ENCODE assay signal across 8 mouse cellular contexts in genomic region chr14:20070629-20071028, GRCm38 (mm10).
DNase-seq lines count a peak whose midpoint lies in the region; ATAC-seq lines count a peak whose summit lies in the region.
"Had no signal": no experiment of that assay in that cellular context is flagged by ENCODE, and none has a peak within 500 bp of the region (broad histone marks: within the 10 kb centered on the region; RNA-seq: fewer than 3 reads in every experiment).

No protein-coding gene starts in this region.

- DNase-seq in kidney, adult 11 months, result peak; percentile 19
- peak; percentile 41 for DNase-seq in ES-CJ7 (ENCODE audit: low read depth, low spot score)
- DNase-seq in adrenal gland, postnatal 14 days, result peak; percentile 53
- peak; percentile 54 for DNase-seq in kidney, postnatal 14 days
- peak; percentile 41 to 44 for DNase-seq in right cerebral cortex, adult 2 months (ENCODE audit: low spot score in 2 of 2)
- no peak for DNase-seq in T-cell, adult 2 months (ENCODE audit: low spot score)

- no peak for ATAC-seq in kidney, embryonic 15.5 days (replicated peaks; ENCODE audit: low FRiP score)

- no peak overlapping the region for H3K27ac ChIP-seq in kidney, embryonic 15.5 days
- H3K27ac ChIP-seq: embryonic facial prominence, embryonic 15.5 days had no signal

- no peaks in the 10 kb centered on the region for H3K36me3 ChIP-seq in kidney, embryonic 15.5 days
- H3K36me3 ChIP-seq: embryonic facial prominence, embryonic 15.5 days had no signal

- H3K9me3 ChIP-seq in kidney, embryonic 15.5 days (replicated peaks), result no peaks in the 10 kb centered on the region
- H3K9me3 ChIP-seq: embryonic facial prominence, embryonic 15.5 days had no signal

- no peak overlapping the region for H3K4me2 ChIP-seq in kidney, embryonic 15.5 days
- H3K4me2 ChIP-seq: embryonic facial prominence, embryonic 15.5 days had no signal

- H3K4me3 ChIP-seq in kidney, embryonic 15.5 days (replicated peaks), result no peak overlapping the region
- H3K4me3 ChIP-seq: embryonic facial prominence, embryonic 15.5 days had no signal

- H3K27me3 ChIP-seq in kidney, embryonic 15.5 days, result no peaks in the 10 kb centered on the region
- H3K27me3 ChIP-seq: embryonic facial prominence, embryonic 15.5 days had no signal

- H3K4me1 ChIP-seq in kidney, embryonic 15.5 days, result 0 out of 2 replicates have a peak, but pooled peaks cover 5% of the 10 kb centered on the region
- H3K4me1 ChIP-seq: embryonic facial prominence, embryonic 15.5 days had no signal

- no peak overlapping the region for H3K9ac ChIP-seq in kidney, embryonic 15.5 days
- H3K9ac ChIP-seq: embryonic facial prominence, embryonic 15.5 days had no signal
